ENCODE assay signal across 10 mouse cellular contexts in the genomic region with DNA sequence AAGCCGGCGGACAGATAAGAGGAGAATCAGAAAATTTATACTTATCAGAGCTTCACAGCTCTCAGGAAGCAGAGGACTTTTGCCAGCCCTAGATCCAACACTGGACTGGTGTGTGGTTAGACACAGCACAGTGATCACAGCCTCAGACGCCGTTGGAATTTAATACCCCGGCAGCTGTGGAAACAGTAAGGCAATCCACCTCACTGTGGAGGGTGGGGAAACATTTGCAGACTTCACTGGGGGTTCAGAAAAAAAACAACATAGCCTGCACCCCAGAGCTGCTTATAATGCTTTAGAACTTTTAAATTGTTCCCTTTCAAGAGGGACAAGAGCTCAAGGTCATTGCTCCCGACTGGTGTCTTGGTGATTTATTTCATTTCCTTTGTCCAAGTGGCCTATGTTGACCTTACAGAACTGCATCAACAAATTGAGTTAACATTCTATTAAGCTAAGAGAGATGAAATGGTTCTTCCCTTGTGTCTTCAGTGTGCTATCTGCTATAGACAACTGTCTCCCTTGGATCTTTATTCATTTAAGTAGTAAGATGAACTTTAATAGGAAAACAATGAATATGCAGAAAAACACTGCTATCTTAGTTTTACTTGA.
DNase-seq lines count a peak whose midpoint lies in the region; ATAC-seq lines count a peak whose summit lies in the region.
"Had no signal": no experiment of that assay in that cellular context is flagged by ENCODE, and none has a peak within 500 bp of the region (broad histone marks: within the 10 kb centered on the region; RNA-seq: fewer than 3 reads in every experiment).

No protein-coding gene starts in this region.

- no peaks in the 10 kb centered on the region for H3K9me3 ChIP-seq in hindbrain, embryonic 11.5 days (ENCODE audit: control insufficient read depth, low read length)
- no peaks in the 10 kb centered on the region for H3K9me3 ChIP-seq in hindbrain, embryonic 16.5 days (ENCODE audit: control insufficient read depth, low read length)
- H3K9me3 ChIP-seq in embryonic facial prominence, embryonic 12.5 days, result no peaks in the 10 kb centered on the region
- H3K9me3 ChIP-seq: heart, embryonic 12.5 days; lung, embryonic 15.5 days had no signal

- H3K4me3 ChIP-seq in hindbrain, embryonic 11.5 days (ENCODE audit: low read depth, low read length), result no peak overlapping the region
- no peak overlapping the region for H3K4me3 ChIP-seq in hindbrain, embryonic 16.5 days (ENCODE audit: low read length)
- no peak overlapping the region for H3K4me3 ChIP-seq in embryonic facial prominence, embryonic 12.5 days
- H3K4me3 ChIP-seq: heart, embryonic 12.5 days; lung, embryonic 15.5 days had no signal

- no peak overlapping the region for H3K27ac ChIP-seq in hindbrain, embryonic 11.5 days (ENCODE audit: low read depth, low read length)
- H3K27ac ChIP-seq in hindbrain, embryonic 16.5 days (ENCODE audit: low read depth, low read length), result no peak overlapping the region
- no peak overlapping the region for H3K27ac ChIP-seq in embryonic facial prominence, embryonic 12.5 days
- H3K27ac ChIP-seq: lung, embryonic 15.5 days had no signal

- H3K36me3 ChIP-seq in hindbrain, embryonic 11.5 days (ENCODE audit: control insufficient read depth, insufficient read depth, low read length), result no peaks in the 10 kb centered on the region
- H3K36me3 ChIP-seq in hindbrain, embryonic 16.5 days (ENCODE audit: control insufficient read depth, insufficient read depth, low read length), result no peaks in the 10 kb centered on the region
- no peaks in the 10 kb centered on the region for H3K36me3 ChIP-seq in embryonic facial prominence, embryonic 12.5 days
- H3K36me3 ChIP-seq: heart, embryonic 12.5 days; lung, embryonic 15.5 days had no signal

- no peaks in the 10 kb centered on the region for H3K4me1 ChIP-seq in hindbrain, embryonic 11.5 days (replicated peaks; ENCODE audit: control insufficient read depth, insufficient read depth, low read length)
- no peaks in the 10 kb centered on the region for H3K4me1 ChIP-seq in hindbrain, embryonic 16.5 days (ENCODE audit: control insufficient read depth, insufficient read depth, low read depth, low read length)
- peaks cover 4% of the 10 kb centered on the region; the same call in 1 of the 2 replicates for H3K4me1 ChIP-seq in embryonic facial prominence, embryonic 12.5 days
- H3K4me1 ChIP-seq: lung, embryonic 15.5 days had no signal

- H3K27me3 ChIP-seq in hindbrain, embryonic 11.5 days (ENCODE audit: control insufficient read depth, insufficient read depth, low read length), result no peaks in the 10 kb centered on the region
- no peaks in the 10 kb centered on the region for H3K27me3 ChIP-seq in hindbrain, embryonic 16.5 days (replicated peaks; ENCODE audit: control insufficient read depth, insufficient read depth, low read length)
- no peaks in the 10 kb centered on the region for H3K27me3 ChIP-seq in embryonic facial prominence, embryonic 12.5 days
- H3K27me3 ChIP-seq: heart, embryonic 12.5 days; lung, embryonic 15.5 days had no signal

- ATAC-seq in hindbrain, embryonic 11.5 days (ENCODE audit: low FRiP score), result peak; percentile 30; the same call in 1 of the 2 replicates
- no peak for ATAC-seq in hindbrain, embryonic 16.5 days
- ATAC-seq in embryonic facial prominence, embryonic 12.5 days (ENCODE audit: insufficient number of reproducible peaks, insufficient read depth, low FRiP score, low TSS enrichment), result peak; percentile 64; the same call in 1 of the 2 replicates
- ATAC-seq in megakaryocyte-erythroid progenitor cell, adult 5-6 weeks (replicated peaks; ENCODE audit: low FRiP score, low TSS enrichment, poor library complexity, severe bottlenecking), result no peak

- H3K9ac ChIP-seq in hindbrain, embryonic 11.5 days (ENCODE audit: low read depth, low read length), result no peak overlapping the region
- H3K9ac ChIP-seq in hindbrain, embryonic 16.5 days (ENCODE audit: low read depth, low read length), result no peak overlapping the region
- no peak overlapping the region for H3K9ac ChIP-seq in embryonic facial prominence, embryonic 12.5 days
- H3K9ac ChIP-seq: heart, embryonic 12.5 days; lung, embryonic 15.5 days had no signal

- peak; percentile 16 for DNase-seq in hindbrain, embryonic 11.5 days (ENCODE audit: low spot score)
- DNase-seq in R1 (ENCODE audit: low read depth, low spot score), result peak; percentile 20
- peak; percentile 68 for DNase-seq in kidney, postnatal 10 days
- DNase-seq in thymus, postnatal 14 days, result no peak
- DNase-seq in urinary bladder, postnatal 36 days (ENCODE audit: low spot score in 2 of 2), result no peak

- no peak overlapping the region for H3K4me2 ChIP-seq in hindbrain, embryonic 11.5 days (replicated peaks; ENCODE audit: low read depth, low read length)
- no peak overlapping the region for H3K4me2 ChIP-seq in hindbrain, embryonic 16.5 days (ENCODE audit: low read length)
- H3K4me2 ChIP-seq in embryonic facial prominence, embryonic 12.5 days (replicated peaks), result no peak overlapping the region
- H3K4me2 ChIP-seq: heart, embryonic 12.5 days; lung, embryonic 15.5 days had no signal

- 46% methylated on average over 6 of the region's 6 CpGs for WGBS in hindbrain, embryonic 11.5 days
- WGBS in hindbrain, embryonic 16.5 days, result 53% methylated on average over 6 of the region's 6 CpGs
- WGBS in embryonic facial prominence, embryonic 12.5 days, result 39% methylated on average over 6 of the region's 6 CpGs

Comparison
In these comparisons a context has a peak if more than half of its experiments do, and no peak if none do; other contexts are left out.
1. ATAC-seq: peak in hindbrain, embryonic 11.5 days (single experiment) and embryonic facial prominence, embryonic 12.5 days (single experiment); none in hindbrain, embryonic 16.5 days (single experiment) and megakaryocyte-erythroid progenitor cell, adult 5-6 weeks (single experiment).
2. DNase-seq: peak in hindbrain, embryonic 11.5 days (single experiment), R1 (single experiment) and kidney, postnatal 10 days (single experiment); none in thymus, postnatal 14 days (single experiment) and urinary bladder, postnatal 36 days (0 of 2).